Mouse (Mus musculus) thymus, postnatal 4 days (tissue): ENCODE measurements at regions not wholly inside any gene's neighbourhood (a gene's known extent, or its start where the extent isn't known, plus 50 kb on each side); places are given as distances from the start of the nearest gene placed in this dataset.

ENCODE experiments used
- DNase-seq: peaks from one replicate; pipeline ENCODE4 v3.0.0; 2021

- DNase-seq: no peak
Measured at GRCm38 (mm10) chr4:32074399-32075296, 110.8 kb downstream of the Map3k7 start.

- no peak for DNase-seq
Measured at GRCm38 (mm10) chr4:32076391-32076925, 112.6 kb downstream of the Map3k7 start.

- DNase-seq: no peak
Measured at GRCm38 (mm10) chr4:32083456-32083855, 119.6 kb downstream of the Map3k7 start.

GRCm38 (mm10) chr4:32084250-32084869 lies 120.5 kb downstream of the Map3k7 start:
- DNase-seq: no peak

GRCm38 (mm10) chr4:32085040-32085439 lies 121.1 kb downstream of the Map3k7 start:
- DNase-seq: no peak

GRCm38 (mm10) chr4:32091086-32091485 lies 127.2 kb downstream of the Map3k7 start:
- peak; percentile 35 for DNase-seq

- DNase-seq: no peak
Measured at GRCm38 (mm10) chr4:32092320-32093041, 128.6 kb downstream of the Map3k7 start.

- no peak for DNase-seq
Measured at GRCm38 (mm10) chr4:32098233-32098632, 134.3 kb downstream of the Map3k7 start.

GRCm38 (mm10) chr4:32101002-32101401 lies 137.1 kb downstream of the Map3k7 start:
- DNase-seq: no peak

GRCm38 (mm10) chr4:32106664-32107171 lies 131.9 kb upstream of the Bach2 start:
- no peak for DNase-seq

- DNase-seq: no peak
Measured at GRCm38 (mm10) chr4:32122320-32122719, 116.3 kb upstream of the Bach2 start.

- DNase-seq: no peak
Measured at GRCm38 (mm10) chr4:32126828-32127227, 111.8 kb upstream of the Bach2 start.

- DNase-seq: no peak
Measured at GRCm38 (mm10) chr4:32130594-32130993, 108.0 kb upstream of the Bach2 start.

GRCm38 (mm10) chr4:32131819-32132218 lies 106.8 kb upstream of the Bach2 start:
- DNase-seq: no peak

GRCm38 (mm10) chr4:32136151-32136550 lies 102.5 kb upstream of the Bach2 start:
- no peak for DNase-seq

GRCm38 (mm10) chr4:32137243-32137642 lies 101.4 kb upstream of the Bach2 start:
- no peak for DNase-seq

GRCm38 (mm10) chr4:32137966-32138365 lies 100.6 kb upstream of the Bach2 start:
- no peak for DNase-seq

- DNase-seq: no peak
Measured at GRCm38 (mm10) chr4:32139586-32139985, 99.0 kb upstream of the Bach2 start.

- no peak for DNase-seq
Measured at GRCm38 (mm10) chr4:32140068-32140467, 98.5 kb upstream of the Bach2 start.

- no peak for DNase-seq
Measured at GRCm38 (mm10) chr4:32142198-32142597, 96.4 kb upstream of the Bach2 start.

- no peak for DNase-seq
Measured at GRCm38 (mm10) chr4:32147146-32147545, 91.5 kb upstream of the Bach2 start.

GRCm38 (mm10) chr4:32148597-32148996 lies 90.0 kb upstream of the Bach2 start:
- DNase-seq: no peak

GRCm38 (mm10) chr4:32149171-32149570 lies 89.4 kb upstream of the Bach2 start:
- DNase-seq: peak; percentile 26
